Mouse (Mus musculus): ENCODE results near the gene Prdm4.

Gene Prdm4

GRCm38 (mm10) chr10:85871698-85872478 lies 45.1 kb downstream of the Prdm4 start:
- DNase-seq (ENCODE audit: low spot score in 2 of 2) = peak; percentile 86 to 92

DNA sequence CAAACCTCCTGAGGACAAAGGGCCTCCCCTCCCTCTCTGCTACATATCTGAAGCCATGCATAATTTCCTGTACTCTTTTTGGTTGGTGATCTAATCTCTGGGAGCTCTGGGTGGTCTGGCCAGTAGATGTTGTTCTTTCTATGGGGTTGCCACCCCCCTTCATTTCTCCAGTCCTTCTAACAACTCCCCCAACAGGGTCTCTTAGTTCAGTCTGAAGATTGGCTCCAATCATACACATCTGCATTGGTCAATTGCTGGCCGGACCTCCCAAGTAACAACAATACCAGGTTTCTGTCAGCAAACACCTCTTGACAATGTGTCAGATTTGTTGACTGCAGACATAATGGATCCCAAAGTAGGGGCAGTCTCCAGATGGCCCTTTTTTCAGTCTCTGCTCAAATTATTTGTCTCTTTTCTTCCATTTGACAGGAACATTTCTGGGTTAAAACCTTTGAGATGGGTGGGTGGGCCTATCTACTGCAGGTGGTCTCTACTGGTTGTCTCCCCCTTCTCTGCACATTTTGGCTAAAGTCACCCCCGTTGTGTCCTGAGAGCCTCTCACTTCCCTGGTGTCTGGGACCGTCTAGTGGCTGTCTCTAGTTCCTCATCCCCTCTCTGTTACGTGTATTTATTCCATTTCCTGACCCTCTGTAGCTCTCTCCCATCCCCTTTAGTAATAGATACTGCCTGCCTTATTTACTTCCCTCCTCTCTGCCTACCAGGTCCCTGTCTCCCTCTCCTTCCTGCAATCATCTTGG lies 70.7 kb downstream of the Prdm4 start:
- no peak for DNase-seq (ENCODE audit: low spot score in 2 of 2)

All from urinary bladder, adult 18-20 months (tissue).